Mouse (Mus musculus) heart, adult 2 months (tissue): ENCODE results near the gene Samd4. TPM values are rescaled to one million over a fixed set of nuclear protein-coding genes. Genes with fewer than 3 reads are reported as not detected.

Experiments
- DNase-seq, 2 experiments: peaks; one replicate each; pipeline ENCODE4 v3.0.0; 2021
- H3K27ac ChIP-seq: fragments of 200-600 bp; 2 replicates; pipeline ENCODE4 v1.8.1; 2022
- H3K27me3 ChIP-seq: fragments of 200-500 bp; 2 replicates; pipeline ENCODE4 v1.6.1; 2012; ENCODE audit warnings: mild to moderate bottlenecking, low read length, inconsistent platforms, mixed read lengths; ENCODE audit not compliant: control insufficient read depth, insufficient read depth
- H3K36me3 ChIP-seq: fragments of 200-500 bp; 2 replicates; pipeline ENCODE4 v1.6.1; 2012; ENCODE audit warnings: low read length, inconsistent platforms; ENCODE audit not compliant: control insufficient read depth, insufficient read depth
- H3K4me1 ChIP-seq: fragments of 200-500 bp; 2 replicates; pipeline ENCODE4 v1.6.1; 2011; ENCODE audit warnings: low read length; ENCODE audit not compliant: control insufficient read depth, insufficient read depth
- H3K4me3 ChIP-seq: fragments of 200-600 bp; 2 replicates; pipeline ENCODE4 v1.8.1; 2022
- H3K79me2 ChIP-seq: fragments of 200-500 bp; replicated peaks from 2 replicates; pipeline ENCODE4 v1.6.1; 2012; ENCODE audit warnings: mild to moderate bottlenecking, inconsistent platforms, low read length, moderate library complexity, mixed read lengths; ENCODE audit not compliant: control insufficient read depth, insufficient read depth
- H3K9ac ChIP-seq: fragments of 200-500 bp; 2 replicates; pipeline ENCODE4 v1.6.1; 2012; ENCODE audit warnings: low read depth, mild to moderate bottlenecking, control low read depth, inconsistent platforms, low read length, mixed read lengths
- CTCF ChIP-seq: fragments of 200-600 bp; IDR thresholded peaks from 2 replicates; pipeline ENCODE4 v1.8.1; 2022; ENCODE audit warnings: antibody characterized with exemption, mild to moderate bottlenecking, moderate library complexity
- EP300 ChIP-seq: fragments of 200-500 bp; IDR thresholded peaks from 2 replicates; pipeline ENCODE4 v1.6.1; 2011; ENCODE audit warnings: low read depth, low read length, control low read depth; ENCODE audit not compliant: insufficient read depth
- POLR2A ChIP-seq: fragments of 200-500 bp; IDR thresholded peaks from 2 replicates; pipeline ENCODE4 v1.6.1; 2011; ENCODE audit warnings: mild to moderate bottlenecking, low read depth, low read length, control low read depth; ENCODE audit not compliant: insufficient read depth
- WGBS: fragments of 180-500 bp; shearing (Covaris S2); methylation state at CpG from one replicate; pipeline ENCODE4 v1.1.7; 2018; 5-methylcytosine and 5-hydroxymethylcytosine counted together
- intact Hi-C: fragments of 180-260 bp; cut with DNase I; formaldehyde crosslinking; loops from one replicate; pipeline ENCODE4 v1.15.1; 2025
- long read RNA-seq: library from polyadenylated mRNA; stranded (forward); transcript quantifications from one replicate; pipeline ENCODE4 v2.0.0, GENCODE M21; 2021
- polyA plus RNA-seq: library from polyadenylated mRNA; depleted of rRNA; stranded (reverse); fragments of >200 nt; gene quantifications from 2 replicates; pipeline ENCODE4 v1.2.3, GENCODE M21; 2012; rRNA removed
- total RNA-seq, 2 experiments: library from RNA; stranded (reverse); gene quantifications; 2 replicates each; pipeline ENCODE4 v1.2.3; 2021

Samd4 gene
- 10 to 100 TPM; 51.7 to 62.3 TPM for total RNA-seq
- 23.8 and 40.6 TPM in 2 replicates for polyA plus RNA-seq
- long read RNA-seq, partial matches to known transcripts = 1 of 2 reads
- long read RNA-seq, other reads (novel, unspliced or antisense) = 1 of 2 reads

GRCm38 (mm10) chr14:46882431-46883067 is at the start of gene Samd4:
Gene Samd4 (plus strand): TSS chr14:46882854.
- peak; percentile 70 for TF ChIP-seq CTCF
- TF ChIP-seq EP300 = peak; percentile 39; the same call in 1 of the 2 replicates
- peak; percentile 65 for TF ChIP-seq POLR2A
- DNase-seq = peak; percentile 90 to 91
- Histone ChIP-seq H3K9ac (peak within 1 kb of the TSS; percentile 98), H3K4me3 (peak within 1 kb of the TSS; percentile 83), H3K36me3 (peaks cover 11% of the 10 kb centered on the region; the same call in 1 of the 2 replicates), H3K27me3 (no peaks in the 10 kb centered on the region), H3K27ac (peak within 1 kb of the TSS; percentile 98), H3K79me2 (no peaks in the 10 kb centered on the region; the same call in 1 of the 2 replicates), H3K4me1 (peaks cover 2% of the 10 kb centered on the region)
- under 1% methylated on average over 54 of the region's 54 CpGs for WGBS
- intact Hi-C loops = loop anchor here (1.0 to 5.0 kb wide), 5 partner anchors 42 to 306 kb away; partner anchors contain the start of gene Gch1

- Histone ChIP-seq H3K4me3 (no peak overlapping the region), H3K4me1 (peaks cover 5% of the 10 kb centered on the region), H3K27ac (no peak overlapping the region), H3K79me2 (peaks cover 3% of the 10 kb centered on the region), H3K27me3 (no peaks in the 10 kb centered on the region), H3K36me3 (peaks cover 3% of the 10 kb centered on the region; the same call in 1 of the 2 replicates), H3K9ac (no peak overlapping the region)
- DNase-seq = no peak
- intact Hi-C loops = no loop called here
- TF ChIP-seq EP300 = no peak
- no peak for TF ChIP-seq CTCF
- TF ChIP-seq POLR2A = no peak
- 41% methylated on average over 4 of the region's 4 CpGs for WGBS
Measured at GRCm38 (mm10) chr14:46839326-46839725, 43.3 kb upstream of the Samd4 start.

- Histone ChIP-seq H3K4me1 (no peaks in the 10 kb centered on the region), H3K27ac (no peak overlapping the region), H3K27me3 (no peaks in the 10 kb centered on the region), H3K36me3 (peaks cover 3% of the 10 kb centered on the region; the same call in 1 of the 2 replicates), H3K79me2 (no peaks in the 10 kb centered on the region), H3K4me3 (no peak overlapping the region), H3K9ac (no peak overlapping the region)
- TF ChIP-seq POLR2A (no peak), EP300 (no peak), CTCF (no peak)
- WGBS = 95% methylated on average over 11 of the region's 11 CpGs
- intact Hi-C loops = no loop called here
- DNase-seq = no peak
Measured at GRCm38 (mm10) chr14:46845706-46846105, 36.9 kb upstream of the Samd4 start.

DNA sequence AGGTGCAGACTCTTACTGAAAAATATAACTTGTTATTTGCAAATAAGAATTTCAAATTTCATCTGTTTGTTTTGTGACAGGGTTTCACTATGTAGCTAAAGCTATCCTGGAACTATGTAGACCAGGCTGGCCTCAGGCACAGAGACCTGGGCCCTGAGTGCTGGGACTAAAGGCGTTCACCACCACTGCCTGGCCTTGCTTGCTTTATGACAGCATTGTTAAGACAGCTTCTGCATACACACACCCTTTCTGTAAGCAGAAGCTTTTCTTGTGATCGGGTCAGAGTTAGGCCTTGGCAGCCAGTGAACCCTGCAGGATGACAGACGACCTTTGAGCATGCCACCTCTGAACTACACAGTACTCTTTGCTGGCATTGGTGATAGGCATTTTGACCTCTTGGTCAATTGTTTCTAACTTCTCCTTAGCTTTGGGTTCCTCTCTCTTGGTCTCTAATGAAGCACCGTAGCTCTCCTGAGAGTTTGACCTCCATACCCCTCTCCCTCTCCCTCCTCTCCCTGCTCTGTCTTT is 34.5 kb upstream of the Samd4 start:
- no peaks in the 10 kb centered on the region for H3K36me3 ChIP-seq
- intact Hi-C loops = no loop called here
- WGBS = 85% methylated on average over 4 of the region's 4 CpGs

GRCm38 (mm10) chr14:46848736-46849135 is 33.9 kb upstream of the Samd4 start:
- no peaks in the 10 kb centered on the region for H3K79me2 ChIP-seq
- no peak for TF ChIP-seq POLR2A
- no peak for TF ChIP-seq CTCF
- TF ChIP-seq EP300 = no peak
- H3K27me3 ChIP-seq = no peaks in the 10 kb centered on the region
- H3K36me3 ChIP-seq = no peaks in the 10 kb centered on the region
- intact Hi-C loops = no loop called here
- H3K27ac ChIP-seq = no peak overlapping the region
- no peak overlapping the region for H3K9ac ChIP-seq
- H3K4me3 ChIP-seq = no peak overlapping the region
- 89% methylated on average over 5 of the region's 5 CpGs for WGBS
- DNase-seq = no peak
- H3K4me1 ChIP-seq = no peaks in the 10 kb centered on the region

More for the DNA sequence above, 34.5 kb upstream of the Samd4 start:
- Histone ChIP-seq H3K27me3 (no peaks in the 10 kb centered on the region), H3K9ac (no peak overlapping the region), H3K79me2 (no peaks in the 10 kb centered on the region), H3K27ac (no peak overlapping the region), H3K4me1 (no peaks in the 10 kb centered on the region), H3K4me3 (no peak overlapping the region)
- TF ChIP-seq EP300 (no peak), POLR2A (no peak), CTCF (no peak)
- no peak for DNase-seq

DNA sequence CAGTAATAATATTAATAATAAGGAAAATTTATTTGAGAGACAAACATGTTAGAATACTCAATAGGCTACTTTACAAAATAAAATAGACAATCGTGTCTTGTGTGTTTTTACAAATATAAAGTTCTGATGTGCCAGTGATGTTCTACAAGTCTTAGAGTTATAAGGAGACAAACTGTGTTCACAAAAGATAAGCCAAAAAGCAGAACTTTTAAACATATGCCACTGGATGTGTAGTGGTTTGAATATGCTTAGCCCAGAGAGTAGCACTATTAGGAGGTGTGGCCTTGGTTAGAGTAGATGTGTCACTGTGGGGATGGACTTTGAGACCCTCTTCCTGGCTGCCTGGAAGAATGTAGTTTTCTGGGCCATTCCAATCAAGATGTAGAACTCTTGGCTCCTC is 32.9 kb upstream of the Samd4 start:
- no peak for DNase-seq
- Histone ChIP-seq H3K27ac (no peak overlapping the region), H3K4me1 (no peaks in the 10 kb centered on the region), H3K36me3 (no peaks in the 10 kb centered on the region), H3K9ac (no peak overlapping the region), H3K27me3 (no peaks in the 10 kb centered on the region), H3K79me2 (no peaks in the 10 kb centered on the region), H3K4me3 (no peak overlapping the region)
- TF ChIP-seq CTCF = no peak
- no peak for TF ChIP-seq EP300
- no peak for TF ChIP-seq POLR2A
- intact Hi-C loops = no loop called here
- WGBS = 98% methylated on average over 1 of the region's 1 CpGs
